Mouse (Mus musculus): Measurements from ENCODE around the gene Zfp385a. TPM values are rescaled to one million over a fixed set of nuclear protein-coding genes. Genes with fewer than 3 reads are reported as not detected.

Gene Zfp385a
- polyA plus RNA-seq, 1 experiment from 2014 or later: 11.7 TPM

DNA sequence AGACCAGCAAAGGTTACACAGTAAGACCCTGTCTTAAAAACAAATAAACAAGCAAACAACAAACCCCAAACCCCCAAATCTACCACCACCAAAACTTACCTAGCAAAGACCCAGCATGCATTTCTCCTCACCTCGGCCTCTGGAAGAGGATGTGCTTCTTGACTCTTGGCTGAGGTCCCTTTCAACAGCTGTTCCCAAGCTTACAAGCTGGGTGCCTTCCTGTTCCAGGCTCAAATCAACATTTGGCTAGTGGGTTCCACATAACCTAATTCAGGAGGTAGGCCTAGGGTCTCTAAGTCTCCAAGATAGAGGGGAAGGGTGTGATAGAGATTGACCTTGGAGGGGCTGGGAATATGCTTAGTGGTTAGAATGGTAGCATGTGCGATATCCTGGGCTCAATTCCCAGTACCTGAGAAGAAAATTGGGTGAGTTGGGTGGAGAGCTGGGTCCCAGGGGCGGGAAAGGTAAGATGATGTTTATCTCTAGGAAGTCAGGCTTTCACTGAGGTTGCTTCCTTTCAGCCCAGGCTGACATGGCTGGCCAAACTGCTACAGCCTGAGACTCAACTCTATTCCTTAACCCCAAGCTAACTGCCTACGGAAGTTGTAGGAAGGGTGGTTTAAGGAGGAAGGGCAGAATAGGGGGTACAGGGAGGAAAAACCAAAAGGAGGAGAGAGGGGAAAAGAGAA, 35.4 kb upstream of the Zfp385a start:
- Histone ChIP-seq H3K36me3 (ENCODE audit: control insufficient read depth, insufficient read depth, low read length) (no peaks in the 10 kb centered on the region), H3K4me1 (ENCODE audit: control insufficient read depth, insufficient read depth, low read length) (no peaks in the 10 kb centered on the region), H3K4me3 (ENCODE audit: low read depth, low read length) (no peak overlapping the region), H3K4me2 (ENCODE audit: low read length) (no peak overlapping the region), H3K9me3 (replicated peaks; ENCODE audit: control insufficient read depth, low read length) (no peaks in the 10 kb centered on the region), H3K9ac (ENCODE audit: low read length) (no peak overlapping the region), H3K27ac (ENCODE audit: low read depth, low read length) (no peak overlapping the region), H3K27me3 (replicated peaks; ENCODE audit: control insufficient read depth, insufficient read depth, low read length) (no peaks in the 10 kb centered on the region)
- ATAC-seq: no peak
- no peak for DNase-seq (ENCODE audit: low spot score)
- WGBS: 89% methylated on average over 4 of the region's 4 CpGs

DNA sequence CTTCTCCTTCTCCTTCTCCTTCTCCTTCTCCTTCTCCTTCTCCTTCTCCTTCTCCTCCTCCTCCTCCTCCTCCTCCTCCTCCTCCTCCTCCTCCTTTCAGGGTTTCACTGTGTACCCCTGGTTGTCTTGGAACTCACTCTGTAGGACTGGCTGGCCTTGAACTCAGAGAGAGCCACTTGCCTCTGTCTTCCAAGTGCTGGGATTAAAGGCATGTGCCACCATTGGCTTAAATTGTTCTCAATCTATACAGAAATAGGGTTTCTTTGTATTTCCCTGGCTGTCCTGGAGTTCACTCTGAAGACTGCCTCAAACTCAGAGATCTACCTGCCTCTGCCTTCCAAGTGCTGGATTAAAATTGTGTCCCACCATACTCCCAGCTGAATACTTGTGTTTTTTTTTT, 32.6 kb upstream of the Zfp385a start:
- no peak overlapping the region for H3K9ac ChIP-seq (ENCODE audit: low read length)
- no peak overlapping the region for H3K4me3 ChIP-seq (ENCODE audit: low read depth, low read length)
- no peaks in the 10 kb centered on the region for H3K27me3 ChIP-seq (replicated peaks; ENCODE audit: control insufficient read depth, insufficient read depth, low read length)
- H3K4me1 ChIP-seq (ENCODE audit: control insufficient read depth, insufficient read depth, low read length): no peaks in the 10 kb centered on the region
- H3K4me2 ChIP-seq (ENCODE audit: low read length): no peak overlapping the region
- no peaks in the 10 kb centered on the region for H3K36me3 ChIP-seq (ENCODE audit: control insufficient read depth, insufficient read depth, low read length)
- no peak for ATAC-seq
- H3K27ac ChIP-seq (ENCODE audit: low read depth, low read length): no peak overlapping the region
- H3K9me3 ChIP-seq (replicated peaks; ENCODE audit: control insufficient read depth, low read length): no peaks in the 10 kb centered on the region
- DNase-seq (ENCODE audit: low spot score): no peak

DNA sequence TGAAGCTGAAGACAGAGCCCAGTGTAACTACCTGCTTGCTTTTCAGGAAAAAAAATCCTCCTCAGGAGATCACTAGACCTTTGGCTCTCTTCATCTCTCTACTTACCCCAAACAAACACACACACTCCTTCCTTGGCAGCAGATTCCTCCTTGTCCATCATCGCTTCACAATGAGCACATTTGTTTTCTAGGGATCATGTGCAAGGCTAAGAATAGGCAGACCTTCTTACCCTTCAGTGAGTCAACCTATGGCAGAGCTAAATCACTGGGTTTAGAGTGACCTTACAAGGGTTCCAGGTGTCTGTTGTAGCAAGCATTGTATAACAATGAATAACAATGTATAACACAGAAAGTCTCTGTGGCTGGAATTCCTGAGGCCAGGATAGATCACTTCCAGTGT, 31.8 kb upstream of the Zfp385a start:
- Histone ChIP-seq H3K27me3 (replicated peaks; ENCODE audit: control insufficient read depth, insufficient read depth, low read length) (0 out of 2 replicates have a peak, but pooled peaks cover under 1% of the 10 kb centered on the region), H3K27ac (ENCODE audit: low read depth, low read length) (no peak overlapping the region), H3K9ac (ENCODE audit: low read length) (no peak overlapping the region), H3K9me3 (replicated peaks; ENCODE audit: control insufficient read depth, low read length) (no peaks in the 10 kb centered on the region), H3K4me1 (ENCODE audit: control insufficient read depth, insufficient read depth, low read length) (0 out of 2 replicates have a peak, but pooled peaks cover 3% of the 10 kb centered on the region), H3K4me2 (ENCODE audit: low read length) (no peak overlapping the region), H3K36me3 (ENCODE audit: control insufficient read depth, insufficient read depth, low read length) (no peaks in the 10 kb centered on the region), H3K4me3 (ENCODE audit: low read depth, low read length) (no peak overlapping the region)
- DNase-seq (ENCODE audit: low spot score): no peak
- 85% methylated on average over 1 of the region's 1 CpGs for WGBS
- no peak for ATAC-seq

DNA sequence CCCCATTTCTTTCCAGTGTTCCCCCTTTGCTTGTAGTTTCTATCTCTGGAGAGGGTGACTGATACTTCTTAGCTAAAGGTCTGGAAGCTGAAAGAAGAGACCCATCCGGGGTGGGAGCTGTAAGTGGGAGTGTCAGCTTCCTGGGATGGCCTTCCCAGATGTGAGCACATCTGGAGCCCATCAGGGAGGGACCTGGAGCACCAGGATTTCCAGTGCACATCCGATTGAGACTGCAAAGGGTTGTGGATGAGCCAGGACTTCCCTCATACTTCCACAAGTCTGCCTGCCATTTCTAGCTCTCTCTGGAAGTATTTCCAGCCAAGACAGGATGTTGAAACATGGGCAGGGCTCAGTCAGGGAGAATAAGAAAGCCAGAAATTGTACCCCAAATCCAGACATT, 31.3 kb upstream of the Zfp385a start:
- Histone ChIP-seq H3K4me1 (ENCODE audit: control insufficient read depth, insufficient read depth, low read length) (0 out of 2 replicates have a peak, but pooled peaks cover 5% of the 10 kb centered on the region), H3K27ac (ENCODE audit: low read depth, low read length) (no peak overlapping the region), H3K36me3 (ENCODE audit: control insufficient read depth, insufficient read depth, low read length) (no peaks in the 10 kb centered on the region), H3K27me3 (replicated peaks; ENCODE audit: control insufficient read depth, insufficient read depth, low read length) (0 out of 2 replicates have a peak, but pooled peaks cover 3% of the 10 kb centered on the region), H3K4me2 (ENCODE audit: low read length) (no peak overlapping the region), H3K9me3 (replicated peaks; ENCODE audit: control insufficient read depth, low read length) (no peaks in the 10 kb centered on the region), H3K4me3 (ENCODE audit: low read depth, low read length) (no peak overlapping the region), H3K9ac (ENCODE audit: low read length) (no peak overlapping the region)
- ATAC-seq (no peak), DNase-seq (ENCODE audit: low spot score) (no peak)
- 60% methylated on average over 2 of the region's 2 CpGs for WGBS

DNA sequence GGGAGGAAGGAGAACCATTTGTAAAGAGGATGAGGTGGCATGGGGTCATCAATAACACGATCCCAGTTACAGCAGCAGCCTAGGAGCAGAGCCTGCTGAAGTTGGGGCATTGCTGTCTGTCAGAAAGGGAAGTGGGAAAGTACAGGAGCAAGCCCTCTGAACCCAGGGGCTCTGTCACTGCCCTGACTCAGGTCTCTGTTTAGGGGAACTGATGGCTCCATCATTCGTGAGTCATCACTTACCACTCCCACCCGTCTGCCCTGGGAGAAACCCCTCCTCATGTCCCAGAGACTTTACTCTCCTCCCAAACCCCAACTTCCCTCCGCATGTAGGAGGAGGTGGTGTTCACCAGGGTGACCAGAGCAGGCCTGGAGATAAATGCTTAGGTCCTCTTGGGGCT, 30.6 kb upstream of the Zfp385a start:
- 0 out of 2 replicates have a peak, but pooled peaks cover 3% of the 10 kb centered on the region for H3K27me3 ChIP-seq (replicated peaks; ENCODE audit: control insufficient read depth, insufficient read depth, low read length)
- WGBS: 72% methylated on average over 4 of the region's 4 CpGs
- H3K27ac ChIP-seq (ENCODE audit: low read depth, low read length): no peak overlapping the region
- no peak for ATAC-seq
- H3K4me1 ChIP-seq (ENCODE audit: control insufficient read depth, insufficient read depth, low read length): 0 out of 2 replicates have a peak, but pooled peaks cover 5% of the 10 kb centered on the region
- no peak for DNase-seq (ENCODE audit: low spot score)
- no peak overlapping the region for H3K4me2 ChIP-seq (ENCODE audit: low read length)
- H3K9ac ChIP-seq (ENCODE audit: low read length): no peak overlapping the region
- H3K9me3 ChIP-seq (replicated peaks; ENCODE audit: control insufficient read depth, low read length): no peaks in the 10 kb centered on the region
- no peak overlapping the region for H3K4me3 ChIP-seq (ENCODE audit: low read depth, low read length)
- no peaks in the 10 kb centered on the region for H3K36me3 ChIP-seq (ENCODE audit: control insufficient read depth, insufficient read depth, low read length)

DNA sequence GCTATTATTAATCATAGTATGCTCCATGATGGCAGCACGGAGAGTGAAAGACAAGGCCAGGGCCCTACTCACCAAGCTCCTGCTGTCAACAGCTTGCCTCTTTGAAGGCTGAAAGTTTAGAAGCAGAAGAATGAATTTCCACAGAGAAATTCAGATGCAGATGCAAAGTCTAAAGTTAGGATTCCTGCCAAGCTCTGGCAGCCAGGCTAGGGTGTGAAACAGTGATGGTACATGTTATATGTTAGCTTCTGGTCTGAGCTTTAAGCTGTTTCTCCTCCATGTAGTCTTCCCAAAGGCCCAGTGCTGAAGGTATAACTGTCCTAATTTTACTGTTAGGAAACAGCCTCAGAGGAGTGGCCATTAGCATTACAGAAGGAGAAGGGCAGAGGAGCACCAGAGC, 29.2 kb upstream of the Zfp385a start:
- Histone ChIP-seq H3K9me3 (replicated peaks; ENCODE audit: control insufficient read depth, low read length) (no peaks in the 10 kb centered on the region), H3K4me1 (ENCODE audit: control insufficient read depth, insufficient read depth, low read length) (0 out of 2 replicates have a peak, but pooled peaks cover 5% of the 10 kb centered on the region), H3K4me2 (ENCODE audit: low read length) (no peak overlapping the region), H3K4me3 (ENCODE audit: low read depth, low read length) (no peak overlapping the region), H3K36me3 (ENCODE audit: control insufficient read depth, insufficient read depth, low read length) (no peaks in the 10 kb centered on the region), H3K27me3 (replicated peaks; ENCODE audit: control insufficient read depth, insufficient read depth, low read length) (0 out of 2 replicates have a peak, but pooled peaks cover 3% of the 10 kb centered on the region), H3K9ac (ENCODE audit: low read length) (no peak overlapping the region), H3K27ac (ENCODE audit: low read depth, low read length) (no peak overlapping the region)
- WGBS: 80% methylated on average over 1 of the region's 1 CpGs
- DNase-seq (ENCODE audit: low spot score): no peak
- no peak for ATAC-seq

DNA sequence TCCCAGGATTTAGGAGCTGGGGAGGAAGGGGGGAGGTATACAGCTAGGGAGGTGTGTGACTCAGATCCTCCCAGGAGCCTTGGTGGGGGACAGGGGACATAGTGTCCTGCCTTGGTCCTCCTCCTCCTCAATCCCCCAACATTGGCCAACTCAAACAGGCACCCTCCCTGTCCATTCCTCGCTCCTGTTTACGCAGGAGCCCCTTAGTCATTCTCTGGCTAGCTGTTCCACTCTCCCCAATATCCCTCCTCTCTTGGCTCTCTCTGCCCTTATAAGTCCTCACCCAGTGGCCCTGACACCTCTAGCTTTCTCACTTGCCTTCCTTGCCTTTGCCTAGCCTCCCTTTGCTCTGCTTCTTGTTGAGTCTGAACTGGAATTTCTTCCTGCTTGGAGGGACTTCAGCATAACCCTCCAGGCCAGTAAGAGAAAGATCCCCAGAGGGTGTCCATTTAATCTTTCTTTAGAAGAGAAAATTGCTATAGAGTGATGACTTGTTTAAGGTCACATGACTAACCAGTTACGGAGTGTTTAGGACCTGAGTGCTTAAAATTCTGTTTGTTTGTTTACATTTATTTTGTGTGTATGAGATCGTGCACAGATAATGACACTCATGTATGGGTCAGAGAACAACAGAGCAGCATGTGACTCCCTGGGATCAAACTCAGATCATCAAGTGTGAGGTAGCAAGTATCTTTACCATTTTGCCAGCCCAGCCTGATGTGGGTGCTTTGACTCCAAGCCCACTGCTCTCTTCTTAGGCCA, 28.5 kb upstream of the Zfp385a start:
- Histone ChIP-seq H3K36me3 (ENCODE audit: control insufficient read depth, insufficient read depth, low read length) (no peaks in the 10 kb centered on the region), H3K9ac (ENCODE audit: low read length) (no peak overlapping the region), H3K27ac (ENCODE audit: low read depth, low read length) (no peak overlapping the region), H3K4me3 (ENCODE audit: low read depth, low read length) (no peak overlapping the region), H3K4me1 (ENCODE audit: control insufficient read depth, insufficient read depth, low read length) (0 out of 2 replicates have a peak, but pooled peaks cover 5% of the 10 kb centered on the region), H3K4me2 (ENCODE audit: low read length) (no peak overlapping the region), H3K27me3 (replicated peaks; ENCODE audit: control insufficient read depth, insufficient read depth, low read length) (0 out of 2 replicates have a peak, but pooled peaks cover 3% of the 10 kb centered on the region), H3K9me3 (replicated peaks; ENCODE audit: control insufficient read depth, low read length) (no peaks in the 10 kb centered on the region)
- no peak for ATAC-seq
- 72% methylated on average over 4 of the region's 4 CpGs for WGBS
- DNase-seq (ENCODE audit: low spot score): no peak

DNA sequence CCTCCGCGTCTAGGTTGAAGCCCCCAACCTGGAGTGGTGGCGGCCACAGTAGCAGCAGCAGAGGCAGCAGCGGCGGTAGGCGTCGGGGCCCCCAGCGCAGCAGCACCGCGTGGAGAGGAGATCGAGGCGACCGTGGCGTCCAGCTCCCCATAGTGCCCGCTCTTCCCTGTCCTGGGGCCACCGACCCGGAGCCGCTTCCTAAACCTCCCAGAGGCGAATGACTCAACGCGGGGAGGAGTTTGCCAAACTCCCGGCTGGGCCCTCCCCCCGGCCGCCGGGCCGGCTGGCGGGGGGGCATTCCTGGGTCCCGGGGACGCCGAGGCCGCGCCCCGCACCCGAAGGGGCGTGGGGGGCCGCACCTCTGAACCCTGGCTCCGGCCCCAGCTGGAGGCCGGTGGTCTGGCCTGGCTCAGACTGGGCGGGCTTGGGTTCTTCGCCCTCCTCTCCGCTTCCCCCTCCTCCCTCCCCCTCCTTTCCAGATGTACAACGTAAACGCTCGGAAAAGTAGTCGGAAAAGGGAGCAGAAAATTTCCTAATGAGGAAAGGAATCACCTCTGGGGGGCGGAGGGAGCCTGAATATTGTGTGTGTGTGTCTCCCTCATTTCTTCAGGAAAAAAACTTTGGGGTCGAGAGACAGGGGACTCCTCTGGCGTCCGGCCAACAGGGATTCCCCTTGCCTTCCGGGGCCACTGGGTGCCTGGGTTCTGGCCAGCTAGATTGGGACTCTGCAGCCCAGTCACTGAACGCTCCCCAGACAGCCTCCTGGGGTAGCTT, 26.7 kb upstream of the Zfp385a start, which contains the start of gene Itga5:
TSS of gene Itga5 (minus strand) at position 388 of the 774 bp plus-strand sequence.
- ATAC-seq (peak; percentile 64), DNase-seq (ENCODE audit: low spot score) (peak; percentile 46)
- H3K36me3 ChIP-seq (ENCODE audit: control insufficient read depth, insufficient read depth, low read length): no peaks in the 10 kb centered on the region
- under 1% methylated on average over 47 of the region's 51 CpGs for WGBS
- peak within 1 kb of the TSS; percentile 43 for H3K4me3 ChIP-seq (ENCODE audit: low read depth, low read length)
- peak within 1 kb of the TSS; percentile 71 for H3K9ac ChIP-seq (ENCODE audit: low read length)
- no peak within 1 kb of the TSS for H3K27ac ChIP-seq (ENCODE audit: low read depth, low read length)
- H3K4me2 ChIP-seq (ENCODE audit: low read length): peak within 1 kb of the TSS; percentile 80
- 0 out of 2 replicates have a peak, but pooled peaks cover 5% of the 10 kb centered on the region for H3K4me1 ChIP-seq (ENCODE audit: control insufficient read depth, insufficient read depth, low read length)
- H3K9me3 ChIP-seq (replicated peaks; ENCODE audit: control insufficient read depth, low read length): no peaks in the 10 kb centered on the region
- H3K27me3 ChIP-seq (replicated peaks; ENCODE audit: control insufficient read depth, insufficient read depth, low read length): 0 out of 2 replicates have a peak, but pooled peaks cover 3% of the 10 kb centered on the region
